Comparison of ENCODE assay signal across 9 mouse cellular contexts in the genomic region with DNA sequence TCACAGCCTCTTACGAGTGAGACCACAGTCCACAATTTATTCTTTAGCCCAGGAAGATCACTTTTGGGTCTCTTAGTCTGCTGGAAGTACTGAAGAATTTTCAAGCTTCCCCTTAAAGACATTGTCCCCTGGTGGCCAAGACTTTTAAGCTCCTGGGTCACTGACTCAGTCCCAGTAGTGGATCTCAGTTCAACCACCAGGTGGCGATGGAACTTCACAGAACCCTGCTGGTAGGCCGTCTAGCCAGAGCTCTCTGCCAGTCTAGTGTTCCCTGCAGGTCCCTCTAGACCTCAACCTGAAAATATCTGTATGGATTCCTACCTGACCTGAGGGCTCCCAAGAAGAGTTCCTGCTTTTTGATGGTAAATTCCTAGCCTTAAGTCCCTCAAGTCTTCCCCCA. TPM values are rescaled to one million over a fixed set of nuclear protein-coding genes. Genes with fewer than 3 reads are reported as not detected.
DNase-seq lines count a peak whose midpoint lies in the region; ATAC-seq lines count a peak whose summit lies in the region.
"Had no signal": no experiment of that assay in that cellular context is flagged by ENCODE, and none has a peak within 500 bp of the region (broad histone marks: within the 10 kb centered on the region; RNA-seq: fewer than 3 reads in every experiment).

No protein-coding gene starts in this region.

- ATAC-seq in megakaryocyte progenitor cell, adult 5-6 weeks (replicated peaks; ENCODE audit: poor library complexity): peak; percentile 94

- peak; percentile 91 for DNase-seq in ZHBTc4 (ENCODE audit: low read depth, low spot score)
- DNase-seq in cerebellum, postnatal 36 days: peak; percentile 90 to 94
- DNase-seq in gastrocnemius, adult 8-10 months (ENCODE audit: low spot score in 2 of 2): peak; percentile 69 to 74
- peak; percentile 66 for DNase-seq in induced T-regulatory cell, adult 2 months (ENCODE audit: low read depth)
- peak; percentile 66 to 74 for DNase-seq in left cerebral cortex, adult 8-10 months (ENCODE audit: low spot score in 2 of 2)
- peak; percentile 71 to 79 for DNase-seq in right cerebral cortex, postnatal 36 days (ENCODE audit: low spot score in 2 of 2)
- peak; percentile 69 to 88 for DNase-seq in urinary bladder, postnatal 4 days (ENCODE audit: low spot score in 2 of 2)

RNA-seq across cellular contexts. Expression of a gene that starts 35.6 kb away (rescaled TPM):
- total RNA-seq in gastrocnemius, adult 8-10 months (2022): 1 to 10 TPM; 1.5 to 1.9 (median 1.8) TPM
- 10 to 100 TPM in 3 of 4 experiments, 1 to 10 TPM in 1; 9.9 to 15.0 (median 11.5) TPM for total RNA-seq in left cerebral cortex, adult 8-10 months (2022)
- total RNA-seq in megakaryocyte progenitor cell, adult 5-6 weeks (2015): 16.9 and 18.4 TPM in 2 replicates
- total RNA-seq in megakaryocyte progenitor cell, adult 5-6 weeks (2017): 7.2 and 7.7 TPM in 2 replicates
- total RNA-seq: neutrophil, adult 5-6 weeks had no signal

RNA-seq across cellular contexts. Expression of a gene that starts 56.3 kb away (rescaled TPM):
- total RNA-seq in gastrocnemius, adult 8-10 months (2022): 1 to 10 TPM; 1.7 to 3.5 (median 2.3) TPM
- 10 to 100 TPM; 66.2 to 71.1 (median 68.6) TPM for total RNA-seq in left cerebral cortex, adult 8-10 months (2022)
- 0.39 and 0.84 TPM in 2 replicates for total RNA-seq in megakaryocyte progenitor cell, adult 5-6 weeks (2015)
- 0.37 and 0.95 TPM in 2 replicates for total RNA-seq in megakaryocyte progenitor cell, adult 5-6 weeks (2017)

Comparison
In these comparisons a context has a peak if more than half of its experiments do, and no peak if none do; other contexts are left out.
1. Peak in every context shown above with its lines: DNase-seq and ATAC-seq.
2. RNA of a gene that starts 56.3 kb away (total RNA-seq): 66.2 to 71.1 TPM in left cerebral cortex, adult 8-10 months; 1.7 to 3.5 TPM in gastrocnemius, adult 8-10 months and 0.37 to 0.95 TPM in megakaryocyte progenitor cell, adult 5-6 weeks; every median in the first group is over 10 times any median in the second.